Mouse (Mus musculus) hematopoietic stem cell, adult 5-6 weeks (primary cell): ENCODE results near the gene Gm10644. TPM values are rescaled to one million over a fixed set of nuclear protein-coding genes. Genes with fewer than 3 reads are reported as not detected.

Source experiments
- ATAC-seq, 2 experiments: fragments of 125-278 bp in 1 of 2; replicated peaks in 1 of 2; 2 replicates each; pipeline ENCODE4 v1.8.0; 2016 to 2017; ENCODE audit warnings: inconsistent platforms in 2 of 2, mild to moderate bottlenecking in 2 of 2, moderate number of reproducible peaks in 2 of 2, low read depth in 1 of 2, moderate TSS enrichment in 1 of 2; ENCODE audit not compliant: low FRiP score in 2 of 2, poor library complexity in 2 of 2, severe bottlenecking in 2 of 2, insufficient read depth in 1 of 2, low TSS enrichment in 1 of 2
- total RNA-seq: library from RNA; stranded (forward); fragments of 172-1452, 232-1000 nt; gene quantifications from 2 replicates; pipeline ENCODE4 v1.2.3, GENCODE M21; 2017

The Gm10644 gene
- total RNA-seq, 1 experiment from 2014 or later: 0.30 TPM

GRCm38 (mm10) chr8:83911809-83912731 is 42.9 kb downstream of the Gm10644 start:
- ATAC-seq: no peak

GRCm38 (mm10) chr8:83909311-83909710 is 45.7 kb downstream of the Gm10644 start:
- no peak for ATAC-seq

GRCm38 (mm10) chr8:83908583-83908982 is 46.4 kb downstream of the Gm10644 start:
- no peak for ATAC-seq

- ATAC-seq: no peak
Observed at GRCm38 (mm10) chr8:83902961-83903666, 51.9 kb downstream of the Gm10644 start.

- no peak for ATAC-seq
Observed at GRCm38 (mm10) chr8:83901566-83902485, 53.2 kb downstream of the Gm10644 start.

- ATAC-seq: no peak
Observed at GRCm38 (mm10) chr8:83900957-83901270, 54.1 kb downstream of the Gm10644 start.

GRCm38 (mm10) chr8:83900266-83900956 is 54.6 kb downstream of the Gm10644 start:
- ATAC-seq: no peak

- peak; percentile 50 to 68 for ATAC-seq
Observed at GRCm38 (mm10) chr8:83899363-83900252, 55.4 kb downstream of the Gm10644 start, which contains the start of gene Adgrl1. TSS of gene Adgrl1 (plus strand) at chr8:83900105.

- ATAC-seq: peak in 1 of 2 experiments; percentile 4; a peak in 2 of 4 replicates
Observed at GRCm38 (mm10) chr8:83898985-83899362, 56.0 kb downstream of the Gm10644 start.

GRCm38 (mm10) chr8:83898456-83898855 is 56.5 kb downstream of the Gm10644 start:
- no peak for ATAC-seq

- ATAC-seq: no peak
Observed at GRCm38 (mm10) chr8:83897211-83897610, 57.8 kb downstream of the Gm10644 start.

- no peak for ATAC-seq
Observed at GRCm38 (mm10) chr8:83896461-83896860, 58.5 kb downstream of the Gm10644 start.

- peak; percentile 47 to 63; a peak in 2 of 4 replicates for ATAC-seq
Observed at GRCm38 (mm10) chr8:83895894-83896293, 59.1 kb downstream of the Gm10644 start.

GRCm38 (mm10) chr8:83893915-83894314 is 61.1 kb downstream of the Gm10644 start:
- ATAC-seq: peak in 1 of 2 experiments; percentile 34; a peak in 1 of 4 replicates

- no peak for ATAC-seq
Observed at GRCm38 (mm10) chr8:83892061-83892460, 62.9 kb downstream of the Gm10644 start.

GRCm38 (mm10) chr8:83888409-83888808 is 66.6 kb downstream of the Gm10644 start:
- no peak for ATAC-seq
